Mouse (Mus musculus): ENCODE measurements at regions not wholly inside any gene's neighbourhood (a gene's known extent, or its start where the extent isn't known, plus 50 kb on each side); places are given as distances from the start of the nearest gene placed in this dataset.
A peak's percentile ranks its signal among the peaks of the same experiment; 100 is the strongest.

DNA sequence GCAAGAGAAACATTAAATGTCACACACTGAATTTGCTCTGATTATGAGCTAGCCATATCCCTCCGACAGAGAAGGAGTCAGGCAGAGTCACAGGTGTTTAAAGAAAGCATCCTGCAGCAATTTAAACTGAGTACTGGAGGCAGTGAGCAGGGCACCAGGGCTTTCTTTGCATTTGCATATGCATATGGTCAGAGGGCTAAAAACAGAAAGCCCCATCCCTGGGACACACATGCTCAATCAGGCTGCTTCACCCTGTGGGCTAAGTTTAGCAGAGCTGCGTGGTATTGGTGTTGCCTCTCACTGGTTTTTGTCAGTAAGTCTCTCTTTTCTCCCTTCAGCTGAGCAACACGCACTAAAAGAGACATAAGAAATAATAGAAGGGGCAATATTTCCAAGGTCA is 289.9 kb upstream of the Rps6ka3 start:
- H3K4me1 ChIP-seq (ENCODE audit: control insufficient read depth, insufficient read depth, low read length), result no peaks in the 10 kb centered on the region
- 61% methylated on average over 3 of the region's 3 CpGs for WGBS
- no peak for DNase-seq
- H3K4me3 ChIP-seq (replicated peaks; ENCODE audit: extremely low read depth, low read depth, low read length), result no peak overlapping the region
- TF ChIP-seq POLR2A (IDR thresholded peaks at IDR 0.05; ENCODE audit: borderline replicate concordance, extremely low read depth, low read depth, low read length) (no peak), CTCF (IDR thresholded peaks at IDR 0.05; ENCODE audit: insufficient read depth, low read length) (no peak)

DNA sequence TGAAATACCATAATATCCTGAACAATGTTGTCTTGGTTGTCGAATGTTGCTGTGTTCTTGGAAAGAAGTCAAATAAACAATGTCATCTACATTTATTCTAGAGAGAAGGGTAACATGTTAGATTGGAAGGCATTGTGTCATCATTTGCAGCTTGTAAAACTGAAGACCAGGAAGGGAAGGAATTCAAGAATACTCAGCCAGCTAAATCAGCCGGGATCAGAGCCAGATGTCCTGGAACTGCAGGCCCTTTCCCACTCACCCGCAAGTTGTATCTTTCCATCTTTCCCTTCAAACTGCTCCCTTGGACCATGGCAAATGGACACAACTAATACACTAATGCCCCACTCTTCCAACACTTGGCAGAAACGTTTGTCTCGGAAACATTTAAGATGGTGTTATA is 288.7 kb upstream of the Rps6ka3 start:
- no peak overlapping the region for H3K4me3 ChIP-seq (replicated peaks; ENCODE audit: extremely low read depth, low read depth, low read length)
- WGBS, result 54% methylated on average over 5 of the region's 5 CpGs
- no peak for DNase-seq
- TF ChIP-seq POLR2A (IDR thresholded peaks at IDR 0.05; ENCODE audit: borderline replicate concordance, extremely low read depth, low read depth, low read length) (no peak), CTCF (IDR thresholded peaks at IDR 0.05; ENCODE audit: insufficient read depth, low read length) (no peak)
- H3K4me1 ChIP-seq (ENCODE audit: control insufficient read depth, insufficient read depth, low read length), result no peaks in the 10 kb centered on the region

DNA sequence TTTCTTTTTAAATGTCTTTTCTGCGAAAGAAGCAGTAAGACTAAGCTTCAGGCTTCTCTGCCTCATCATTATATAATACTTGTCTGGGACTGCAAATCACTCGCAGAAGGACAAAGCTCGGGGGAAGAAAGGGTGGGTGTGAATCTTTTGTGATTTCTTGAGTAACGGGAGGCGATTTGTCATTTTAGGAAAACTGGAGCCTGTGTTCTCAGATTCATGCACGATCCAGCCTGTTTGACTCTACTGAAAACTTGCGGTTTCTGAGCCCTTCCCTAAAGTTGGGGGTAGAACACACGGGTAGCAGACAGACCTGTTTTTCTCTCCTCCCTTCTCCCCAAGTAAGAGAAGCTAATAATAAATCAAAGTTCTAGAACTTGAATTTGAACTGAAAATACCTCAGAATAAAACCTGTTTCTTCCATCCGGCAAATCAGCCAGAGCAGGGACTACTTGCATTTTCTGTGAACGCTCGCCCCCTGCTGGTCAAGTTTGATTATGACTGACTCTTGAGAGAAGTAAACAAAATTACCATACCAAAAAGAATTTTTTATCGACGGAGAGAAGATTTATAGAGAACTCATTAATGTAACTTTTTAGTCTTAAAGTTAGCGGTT is 288.2 kb upstream of the Rps6ka3 start:
- peak; percentile 45 for DNase-seq
- WGBS, result 37% methylated on average over 14 of the region's 14 CpGs
- H3K4me3 ChIP-seq (replicated peaks; ENCODE audit: extremely low read depth, low read depth, low read length), result peak overlapping the region; percentile 16
- no peak for TF ChIP-seq POLR2A (IDR thresholded peaks at IDR 0.05; ENCODE audit: borderline replicate concordance, extremely low read depth, low read depth, low read length)
- TF ChIP-seq CTCF (IDR thresholded peaks at IDR 0.05; ENCODE audit: insufficient read depth, low read length), result peak; percentile 30; the same call in 1 of the 2 replicates
- no peaks in the 10 kb centered on the region for H3K4me1 ChIP-seq (ENCODE audit: control insufficient read depth, insufficient read depth, low read length)

DNA sequence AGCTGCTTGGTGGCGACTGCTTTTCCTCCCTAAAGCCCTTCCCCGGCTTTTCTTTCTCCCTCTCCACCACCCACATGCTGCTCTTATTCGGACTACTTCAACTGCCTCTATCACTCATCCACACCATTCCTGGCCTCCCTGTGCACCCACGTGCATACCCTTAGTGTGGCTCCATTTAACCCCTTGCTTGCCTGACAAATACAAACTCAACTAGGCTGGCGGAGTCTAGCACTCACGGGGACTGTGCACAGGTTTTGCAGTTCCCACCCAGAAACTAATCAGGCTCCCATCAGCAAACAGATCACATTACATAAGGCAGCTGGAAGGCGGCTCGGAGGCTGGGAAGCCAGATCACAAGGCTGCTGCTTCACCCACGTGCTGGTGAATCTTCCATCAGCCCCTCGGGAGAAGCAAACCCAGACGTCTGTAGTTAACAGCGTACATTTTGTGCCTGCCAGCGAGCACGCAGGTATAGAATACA is 287.0 kb upstream of the Rps6ka3 start:
- TF ChIP-seq CTCF (IDR thresholded peaks at IDR 0.05; ENCODE audit: insufficient read depth, low read length) (no peak), POLR2A (IDR thresholded peaks at IDR 0.05; ENCODE audit: borderline replicate concordance, extremely low read depth, low read depth, low read length) (no peak)
- DNase-seq, result no peak
- WGBS, result 30% methylated on average over 14 of the region's 14 CpGs
- H3K4me1 ChIP-seq (ENCODE audit: control insufficient read depth, insufficient read depth, low read length), result no peaks in the 10 kb centered on the region
- no peak overlapping the region for H3K4me3 ChIP-seq (replicated peaks; ENCODE audit: extremely low read depth, low read depth, low read length)

DNA sequence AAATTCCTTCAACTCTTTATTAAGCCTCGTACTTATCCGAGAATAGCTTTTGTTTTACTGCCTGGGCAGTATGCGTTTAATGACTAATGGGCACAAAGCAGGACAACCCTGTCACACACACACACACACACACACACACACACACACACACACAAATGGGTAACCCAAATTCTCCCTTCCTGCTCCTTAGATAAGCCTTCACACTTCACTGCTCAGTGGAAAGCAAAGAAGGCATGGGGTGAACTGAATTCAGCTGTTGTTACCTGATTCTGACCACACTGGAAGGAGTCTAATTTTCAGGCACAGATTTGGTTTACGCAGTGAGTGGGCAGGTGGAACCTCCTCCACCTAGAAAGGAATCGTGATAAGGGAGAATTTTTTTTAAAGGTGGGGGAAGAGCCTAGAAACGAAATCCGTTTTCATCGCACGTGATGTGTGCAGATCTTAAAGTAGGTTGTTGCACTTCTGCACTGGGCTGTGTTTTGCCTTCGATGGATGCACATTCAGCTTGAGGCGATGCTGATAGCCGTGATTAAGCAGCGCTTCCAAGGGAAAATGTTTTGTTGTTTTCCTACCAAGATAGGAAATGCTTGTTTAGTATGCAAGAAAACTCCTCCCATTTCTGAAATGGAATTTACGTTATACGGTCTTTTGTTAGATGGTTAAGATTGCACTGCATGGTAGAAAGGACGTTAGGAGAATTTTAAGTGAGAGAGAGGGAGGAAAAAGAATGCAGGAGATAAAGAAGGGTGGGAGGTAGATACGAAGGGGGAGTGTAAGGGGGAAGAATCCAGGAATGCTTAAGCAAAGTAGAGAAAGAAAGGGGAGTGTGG is 286.2 kb upstream of the Rps6ka3 start:
- DNase-seq, result no peak
- WGBS, result 44% methylated on average over 17 of the region's 17 CpGs
- H3K4me3 ChIP-seq (replicated peaks; ENCODE audit: extremely low read depth, low read depth, low read length), result no peak overlapping the region
- no peak for TF ChIP-seq POLR2A (IDR thresholded peaks at IDR 0.05; ENCODE audit: borderline replicate concordance, extremely low read depth, low read depth, low read length)
- TF ChIP-seq CTCF (IDR thresholded peaks at IDR 0.05; ENCODE audit: insufficient read depth, low read length), result no peak
- H3K4me1 ChIP-seq (ENCODE audit: control insufficient read depth, insufficient read depth, low read length), result no peaks in the 10 kb centered on the region

DNA sequence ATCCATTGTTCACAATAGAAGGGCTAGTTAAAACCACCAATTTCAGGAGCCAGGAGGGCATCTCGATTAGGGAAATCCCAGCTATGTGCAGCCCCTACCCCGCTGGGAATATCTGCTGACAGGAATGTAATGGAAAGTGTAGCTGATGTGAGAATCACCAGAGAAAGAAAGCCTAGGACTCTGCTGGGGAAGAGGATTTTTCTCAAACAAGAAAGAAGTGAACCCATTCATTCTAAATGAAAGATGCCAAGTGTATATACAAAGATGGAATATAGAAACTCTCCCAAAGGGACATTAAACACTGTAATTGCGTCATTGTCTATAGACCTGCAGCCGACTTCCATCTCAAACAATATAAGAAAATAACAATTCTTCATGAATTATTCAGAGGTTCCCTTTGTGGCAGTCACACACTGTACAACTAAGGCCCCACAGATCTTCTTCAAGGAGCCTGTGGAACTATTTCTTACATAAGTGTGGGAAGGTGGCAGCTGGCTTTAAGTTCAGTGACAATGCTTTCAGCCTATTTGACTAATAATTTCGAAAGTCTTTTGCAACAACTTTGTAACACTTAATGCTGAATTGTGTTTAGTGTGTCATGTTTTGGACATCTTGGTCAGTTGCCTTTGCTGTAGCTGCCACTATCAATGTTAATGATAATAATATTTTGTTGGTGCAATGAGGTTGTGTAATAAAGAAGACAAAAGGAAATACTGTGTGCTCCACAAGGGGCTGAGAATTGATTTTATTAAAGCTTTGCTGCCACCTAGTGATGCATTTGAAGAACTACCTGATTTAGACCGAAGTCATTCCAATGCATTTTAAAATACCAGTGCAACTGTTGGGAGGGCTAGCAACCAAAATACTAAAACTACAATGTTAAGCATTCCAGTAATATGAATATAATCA is 285.4 kb upstream of the Rps6ka3 start:
- DNase-seq, result no peak
- WGBS, result 42% methylated on average over 6 of the region's 6 CpGs
- H3K4me3 ChIP-seq (replicated peaks; ENCODE audit: extremely low read depth, low read depth, low read length), result no peak overlapping the region
- H3K4me1 ChIP-seq (ENCODE audit: control insufficient read depth, insufficient read depth, low read length), result no peaks in the 10 kb centered on the region
- TF ChIP-seq POLR2A (IDR thresholded peaks at IDR 0.05; ENCODE audit: borderline replicate concordance, extremely low read depth, low read depth, low read length), result no peak
- peak; percentile 13; the same call in 1 of the 2 replicates for TF ChIP-seq CTCF (IDR thresholded peaks at IDR 0.05; ENCODE audit: insufficient read depth, low read length)

DNA sequence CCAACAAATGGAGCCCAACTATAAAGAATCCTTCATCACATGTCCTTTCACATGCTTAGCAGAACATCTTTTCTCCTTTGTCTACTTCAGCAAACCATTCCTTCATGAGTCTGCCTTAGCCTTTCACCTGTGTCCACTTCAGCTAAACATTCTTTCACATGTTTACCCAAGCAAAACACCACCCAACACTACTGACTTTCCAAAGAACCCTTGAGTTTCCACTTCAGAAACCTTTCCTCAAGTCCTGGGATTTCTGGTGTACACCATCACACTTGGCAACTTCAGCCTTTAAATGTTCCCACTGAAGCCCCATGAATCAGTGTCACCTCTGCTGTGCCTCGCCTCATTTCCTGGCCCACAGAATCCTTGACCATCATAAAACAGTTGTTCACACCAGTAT is 278.2 kb upstream of the Rps6ka3 start:
- DNase-seq, result no peak
- Histone ChIP-seq H3K4me1 (ENCODE audit: control insufficient read depth, insufficient read depth, low read length) (no peaks in the 10 kb centered on the region), H3K4me3 (replicated peaks; ENCODE audit: extremely low read depth, low read depth, low read length) (no peak overlapping the region)
- WGBS, result 23% methylated on average over 1 of the region's 1 CpGs
- TF ChIP-seq POLR2A (IDR thresholded peaks at IDR 0.05; ENCODE audit: borderline replicate concordance, extremely low read depth, low read depth, low read length), result no peak
- no peak for TF ChIP-seq CTCF (IDR thresholded peaks at IDR 0.05; ENCODE audit: insufficient read depth, low read length)

DNA sequence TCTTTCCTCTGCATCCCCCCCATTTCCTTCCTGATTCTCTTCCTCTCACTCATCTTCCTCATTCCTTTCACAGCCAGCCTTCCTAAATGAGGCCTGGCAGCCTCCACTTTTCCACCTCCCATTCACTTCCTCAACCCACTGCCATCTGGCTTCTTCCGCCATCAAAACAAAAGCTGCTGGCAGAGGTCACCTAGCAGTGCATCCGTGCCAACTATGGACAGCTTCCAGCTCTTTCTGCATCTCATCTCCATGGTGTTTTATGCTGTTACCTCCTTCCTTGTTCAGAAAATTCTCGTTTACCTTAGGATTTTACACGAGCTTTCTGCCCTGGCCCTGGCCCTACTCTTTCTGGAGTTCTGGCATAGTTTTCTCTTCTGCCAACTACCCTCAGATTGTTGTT is 262.9 kb upstream of the Rps6ka3 start:
- 48% methylated on average over 4 of the region's 4 CpGs for WGBS
- Histone ChIP-seq H3K4me1 (ENCODE audit: control insufficient read depth, insufficient read depth, low read length) (no peaks in the 10 kb centered on the region), H3K4me3 (replicated peaks; ENCODE audit: extremely low read depth, low read depth, low read length) (no peak overlapping the region)
- TF ChIP-seq CTCF (IDR thresholded peaks at IDR 0.05; ENCODE audit: insufficient read depth, low read length), result no peak
- TF ChIP-seq POLR2A (IDR thresholded peaks at IDR 0.05; ENCODE audit: borderline replicate concordance, extremely low read depth, low read depth, low read length), result no peak
- no peak for DNase-seq

DNA sequence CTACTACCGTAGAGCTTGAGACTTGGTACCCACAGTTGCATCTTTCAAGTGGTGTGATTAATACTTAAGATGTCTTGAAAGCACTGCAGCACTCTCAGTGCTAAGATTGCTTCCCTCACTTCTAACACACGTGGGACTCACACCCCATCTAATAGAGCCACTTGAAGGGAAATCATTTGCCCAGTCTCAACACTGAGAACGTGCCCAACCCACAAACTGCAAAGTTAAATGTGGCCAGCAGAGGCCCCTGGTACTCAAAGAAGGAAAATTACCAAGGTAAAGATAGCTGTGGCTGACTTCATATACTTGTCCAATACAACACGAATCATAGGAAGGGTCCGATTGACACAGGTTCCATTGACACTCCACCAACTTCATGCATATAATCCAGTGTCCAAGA is 238.4 kb upstream of the Rps6ka3 start:
- peak; percentile 4 for DNase-seq
- no peaks in the 10 kb centered on the region for H3K4me1 ChIP-seq (ENCODE audit: control insufficient read depth, insufficient read depth, low read length)
- no peak overlapping the region for H3K4me3 ChIP-seq (replicated peaks; ENCODE audit: extremely low read depth, low read depth, low read length)
- WGBS, result 61% methylated on average over 5 of the region's 5 CpGs
- no peak for TF ChIP-seq POLR2A (IDR thresholded peaks at IDR 0.05; ENCODE audit: borderline replicate concordance, extremely low read depth, low read depth, low read length)
- TF ChIP-seq CTCF (IDR thresholded peaks at IDR 0.05; ENCODE audit: insufficient read depth, low read length), result no peak
